Mouse (Mus musculus): ENCODE measurements around the gene Wdr4.

GRCm38 (mm10) chr17:31503337-31503736, 16.4 kb downstream of the Wdr4 start:
- no peak for TF ChIP-seq CTCF (IDR thresholded peaks at IDR 0.05; ENCODE audit: borderline replicate concordance, extremely low read depth, insufficient read depth, insufficient read length)
- TF ChIP-seq POLR2A (IDR thresholded peaks at IDR 0.05; ENCODE audit: borderline replicate concordance, extremely low read depth, insufficient read depth, insufficient read length, poor library complexity, severe bottlenecking): no peak
